Mouse (Mus musculus): ENCODE results near the gene Pga5.

DNA sequence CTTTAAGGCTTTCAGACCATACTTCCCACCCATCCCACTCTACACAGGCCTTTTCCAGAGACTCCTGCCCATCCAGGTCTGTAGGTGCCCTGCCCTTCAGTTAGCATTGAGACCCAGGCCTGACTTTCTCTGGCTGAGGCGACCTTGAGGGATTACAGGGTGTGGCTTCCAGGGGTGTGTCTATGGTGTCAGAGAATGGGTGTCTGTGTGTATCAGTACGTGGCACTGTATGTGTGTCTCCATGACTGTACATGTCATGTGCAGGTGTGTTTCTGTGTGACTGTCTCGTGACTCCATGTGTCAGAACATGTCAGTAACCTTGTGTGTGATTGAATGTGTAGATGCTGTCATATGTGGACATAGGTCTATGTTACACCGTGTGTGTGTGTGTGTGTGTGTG, 6.6 kb downstream of the Pga5 start:
- TF ChIP-seq CTCF (IDR thresholded peaks at IDR 0.05; ENCODE audit: borderline replicate concordance, extremely low read depth, insufficient read depth, insufficient read length) = no peak
- TF ChIP-seq POLR2A (IDR thresholded peaks at IDR 0.05; ENCODE audit: borderline replicate concordance, extremely low read depth, insufficient read depth, insufficient read length, poor library complexity, severe bottlenecking) = no peak

Data from brain, embryonic 14.5 days (tissue).